Mouse (Mus musculus): Measurements from ENCODE around the gene Ndufb6. TPM values are rescaled to one million over a fixed set of nuclear protein-coding genes. Genes with fewer than 3 reads are reported as not detected.
A peak's percentile ranks its signal among the peaks of the same experiment; 100 is the strongest.
"Not testable (repeated sequence)": the region's sequence is repeated elsewhere in the genome, so short reads cannot be mapped to it uniquely, and the experiment has no call there.

Ndufb6 gene
- total RNA-seq (2021), result 100 to 1,000 TPM; 498 to 550 TPM
- long read RNA-seq, experiment 1, transcript Ndufb6-201 (4 exons, 659 nt), result major isoform, 537 of 540 reads
- long read RNA-seq, experiment 1, partial matches to known transcripts, result 2 of 540 reads
- long read RNA-seq, experiment 1, other reads (novel, unspliced or antisense), result 0 of 540 reads
- long read RNA-seq, experiment 2, transcript Ndufb6-201 (4 exons, 659 nt), result major isoform, 395 of 402 reads
- long read RNA-seq, experiment 2, partial matches to known transcripts, result 2 of 402 reads
- long read RNA-seq, experiment 2, other reads (novel, unspliced or antisense), result 2 of 402 reads

DNA sequence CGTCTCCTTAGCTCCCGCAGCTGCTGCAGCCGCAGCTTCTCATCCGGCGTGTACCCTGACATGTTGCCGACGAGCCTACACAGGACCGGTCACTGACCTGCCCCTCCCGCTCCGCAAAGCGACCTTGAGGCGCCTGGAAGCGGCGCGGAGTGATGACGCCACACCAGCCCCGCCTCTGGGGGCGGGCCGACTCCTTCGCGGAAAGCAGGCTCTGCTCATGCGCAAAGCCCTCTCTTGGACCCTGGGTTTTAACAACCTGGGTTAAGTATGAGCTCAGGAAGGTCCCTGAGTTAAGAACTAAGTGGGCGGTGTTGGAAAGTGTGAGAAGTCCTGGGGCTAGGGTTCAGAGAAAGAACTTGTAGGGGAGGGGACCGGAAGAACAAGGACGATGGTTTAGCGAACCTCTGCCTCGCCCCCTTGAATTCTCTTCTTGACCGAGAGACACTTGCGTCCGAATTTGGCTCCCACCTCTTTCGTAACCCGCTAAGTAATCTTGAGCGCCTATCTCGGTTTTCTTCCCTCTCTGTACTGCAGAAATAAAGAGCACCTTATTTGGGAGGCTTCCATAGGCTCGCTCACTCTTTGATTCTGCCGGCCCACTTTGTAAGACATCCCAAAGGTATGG lies at the start of gene Ndufb6:
Ndufb6 (minus strand) TSS at position 146 of the 625 bp plus-strand sequence.
- DNase-seq, result peak; percentile 94 to 96

DNA sequence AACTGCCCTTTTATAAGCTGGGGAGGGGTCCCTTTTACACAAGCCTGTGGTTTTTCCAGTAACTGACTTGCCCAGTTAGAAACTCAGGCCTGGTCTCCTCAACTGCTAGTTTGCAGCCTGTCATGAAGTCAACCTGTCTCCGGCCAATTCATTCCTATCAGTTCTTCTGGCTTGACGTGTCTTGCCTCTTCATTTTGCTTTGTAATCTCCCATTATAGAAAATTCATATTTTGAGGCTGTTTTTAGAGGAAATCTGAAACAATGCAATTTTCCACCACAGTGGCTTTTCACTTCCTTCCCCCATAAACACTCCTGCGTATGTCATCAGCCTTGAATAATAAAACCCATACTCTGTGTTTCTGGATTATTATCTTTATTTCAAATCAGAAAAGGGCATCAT lies 47.9 kb upstream of the Ndufb6 start:
- DNase-seq, result no peak

DNA sequence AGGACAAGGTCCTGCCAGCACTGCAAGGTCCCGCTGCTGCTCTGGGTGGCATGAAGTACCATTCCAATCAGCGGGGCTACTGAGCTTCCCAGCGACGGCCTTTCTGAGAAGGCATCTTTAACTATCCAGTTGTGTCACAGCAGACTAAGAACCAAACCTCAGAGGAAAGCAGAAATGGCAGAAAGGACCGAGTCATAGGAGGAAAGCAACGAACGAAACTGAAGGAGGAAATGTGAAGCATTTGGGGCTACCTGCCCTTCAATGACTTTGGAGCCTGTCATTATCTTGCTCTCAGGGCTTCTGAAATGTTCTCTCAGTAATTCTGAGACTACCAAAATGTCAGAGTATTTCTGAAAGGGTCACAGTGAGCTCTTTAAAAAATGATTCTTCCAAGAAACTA lies 45.4 kb upstream of the Ndufb6 start:
- DNase-seq, result no peak

DNA sequence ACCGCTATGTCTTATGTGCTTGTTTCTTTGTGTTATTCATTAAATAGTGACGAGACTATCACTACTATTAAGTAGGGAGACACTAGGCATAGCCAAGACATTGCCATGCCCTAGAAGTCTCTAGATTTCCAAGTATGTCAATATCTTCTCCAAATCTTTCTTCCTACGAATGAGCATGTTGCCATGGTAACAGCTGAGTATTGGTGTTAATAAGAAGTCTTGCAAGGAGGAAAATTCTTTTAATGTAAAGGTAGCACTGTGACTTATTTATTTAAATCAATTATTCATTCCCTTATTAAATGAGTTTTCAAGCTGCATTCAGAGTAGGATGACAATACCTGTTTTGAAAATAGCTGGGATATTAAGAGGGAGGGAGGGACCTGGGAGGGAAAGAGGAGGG lies 38.2 kb upstream of the Ndufb6 start:
- no peak for DNase-seq

DNA sequence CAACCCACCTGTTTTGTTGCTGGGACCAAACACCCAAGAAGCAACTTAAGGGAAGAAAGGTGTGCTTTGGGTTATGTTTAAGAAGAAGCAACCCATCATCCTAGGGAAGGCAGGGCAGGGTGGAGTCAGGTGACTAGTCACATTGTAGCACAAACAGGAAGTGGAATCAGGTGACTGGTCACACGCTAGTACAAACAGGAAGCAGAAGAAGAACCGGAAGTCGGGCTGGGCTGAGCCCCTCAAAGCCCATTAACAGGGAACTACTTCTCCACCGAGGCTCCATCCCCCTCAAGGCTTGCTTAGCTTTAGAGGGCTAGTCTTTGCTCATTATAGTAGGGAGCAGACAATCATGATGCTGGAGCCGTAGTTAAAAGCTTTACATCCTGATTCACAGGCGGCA lies 33.8 kb upstream of the Ndufb6 start:
- DNase-seq, result no peak

DNA sequence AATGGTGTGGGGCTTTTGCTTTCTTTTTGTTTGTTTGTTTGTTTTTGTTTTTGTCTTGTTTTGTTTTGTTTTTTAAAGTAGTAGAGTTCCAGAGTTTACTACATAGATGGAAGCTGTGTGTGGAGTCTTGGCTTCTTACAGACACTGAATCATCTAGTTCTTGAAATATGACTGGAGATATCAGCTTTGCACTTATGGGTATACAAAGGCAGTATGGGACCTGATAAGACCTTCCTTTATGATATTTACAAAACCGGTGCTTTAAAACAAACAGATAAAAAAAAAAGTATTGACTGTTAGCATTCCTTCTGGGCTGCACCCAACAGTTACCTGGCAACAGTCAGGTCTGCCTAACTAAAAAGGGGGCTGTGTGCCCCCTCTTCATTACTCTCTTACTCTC lies 33.0 kb upstream of the Ndufb6 start:
- no peak for DNase-seq

DNA sequence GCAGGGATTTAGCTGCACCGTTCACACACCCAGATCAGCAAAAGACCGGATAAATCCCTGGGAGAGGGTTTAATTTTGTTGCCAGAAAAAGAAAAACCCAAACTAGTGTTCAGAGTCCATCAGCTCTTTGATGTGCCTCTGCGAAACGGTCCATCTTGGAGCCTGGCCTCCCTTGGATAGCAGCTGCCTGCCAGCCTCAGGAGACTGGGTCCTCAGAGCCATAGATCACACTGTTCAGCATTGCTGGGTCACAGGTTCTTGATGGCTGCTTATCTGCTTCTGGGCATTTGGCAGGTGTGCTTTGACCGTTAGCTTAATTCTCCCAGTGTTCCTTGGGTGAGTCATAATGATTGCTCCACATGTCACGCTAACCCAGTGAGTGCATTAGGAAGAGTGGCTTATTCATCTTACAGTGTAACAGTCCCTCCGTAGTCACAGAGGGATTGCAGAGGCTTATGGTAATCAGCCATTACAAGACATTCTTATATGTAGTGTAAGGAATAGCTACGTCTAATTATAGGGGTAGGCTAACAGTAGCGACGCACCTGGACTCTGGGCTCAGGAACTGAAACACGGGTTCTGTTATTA lies 31.7 kb upstream of the Ndufb6 start:
- DNase-seq, result no peak

DNA sequence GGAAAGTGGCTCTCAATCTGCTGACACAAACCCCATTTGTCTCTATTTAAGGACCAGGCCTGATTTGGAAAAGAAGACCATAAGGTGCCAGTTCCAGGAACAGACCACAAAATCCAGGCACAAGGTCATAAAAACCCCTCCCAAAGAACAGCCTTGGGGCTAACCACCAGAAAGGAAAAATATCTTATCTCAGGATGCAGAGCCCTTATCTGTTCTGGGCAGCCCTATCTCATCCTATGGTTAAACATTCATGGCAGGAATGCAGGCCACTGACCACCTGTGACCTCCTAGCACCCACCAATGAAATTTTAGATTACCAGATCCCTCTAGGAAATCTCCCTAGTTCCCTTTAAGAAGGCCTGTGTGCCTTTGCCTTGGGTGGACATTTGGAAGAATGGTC lies 30.5 kb upstream of the Ndufb6 start:
- DNase-seq, result no peak

DNA sequence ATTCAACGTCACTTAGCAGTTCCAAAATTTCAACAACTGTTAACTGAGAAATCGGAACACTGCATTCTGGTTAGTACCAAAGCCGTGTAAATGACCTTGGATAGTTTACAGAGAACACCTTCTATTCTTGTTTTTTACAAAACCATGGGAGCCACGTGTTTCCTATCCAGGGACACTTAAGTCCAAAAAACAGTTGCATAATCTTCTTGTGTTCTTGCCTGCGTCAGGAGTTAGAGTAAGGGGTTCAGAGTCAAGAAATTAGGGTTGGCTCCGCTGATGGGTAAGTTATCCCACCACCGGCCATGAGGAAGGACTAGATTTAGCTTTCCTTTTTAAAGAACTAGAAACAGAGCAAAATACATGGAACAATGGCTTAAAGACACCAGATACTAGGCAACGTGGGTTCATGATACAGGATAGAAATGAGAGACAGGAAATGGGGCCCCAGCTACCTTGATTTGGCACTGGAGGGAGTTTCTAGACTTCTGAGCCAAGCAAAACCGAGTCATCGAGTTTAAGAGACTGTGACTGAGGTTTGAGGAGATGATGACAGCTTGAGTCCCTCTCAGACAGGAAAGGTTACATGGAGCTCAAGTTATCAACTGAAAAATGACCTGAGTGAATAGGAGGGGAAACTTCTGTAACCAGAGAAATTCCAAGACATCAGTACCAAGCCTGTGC lies 23.4 kb upstream of the Ndufb6 start:
- no peak for DNase-seq

DNA sequence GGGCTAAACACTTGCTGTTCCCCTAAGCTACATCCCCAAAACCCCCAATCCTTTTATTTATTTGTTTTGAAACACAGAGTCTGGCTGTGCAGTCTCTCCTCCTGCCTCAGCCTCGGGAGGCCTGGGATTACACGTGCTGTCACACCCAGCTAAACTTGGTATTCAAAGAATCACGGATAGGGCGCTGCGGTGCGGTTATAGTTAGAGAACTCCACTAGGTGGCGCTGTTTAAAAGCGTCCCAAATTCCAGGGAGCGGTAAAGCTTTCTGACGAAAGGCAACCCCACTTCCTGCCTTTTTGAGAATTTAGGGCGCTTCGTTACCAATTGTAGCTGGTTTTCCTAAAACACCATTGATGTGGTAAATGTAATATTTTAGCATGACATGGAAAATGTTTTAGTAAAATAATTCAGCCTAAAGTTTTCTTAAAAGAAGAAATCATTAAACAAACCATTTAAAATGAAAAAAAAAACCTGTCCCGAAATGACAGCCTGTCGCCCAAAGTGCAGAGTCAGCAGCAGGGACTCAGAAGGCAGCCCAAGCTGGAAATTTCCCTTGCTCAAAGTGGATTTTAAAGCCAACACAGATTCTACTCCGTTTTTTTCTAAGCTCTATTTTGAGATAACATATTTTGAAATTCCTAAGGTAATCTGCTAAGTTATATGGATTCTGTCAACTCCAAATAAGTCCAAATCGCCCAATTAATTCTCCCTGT lies 22.0 kb upstream of the Ndufb6 start:
- DNase-seq, result peak; percentile 72 to 85

DNA sequence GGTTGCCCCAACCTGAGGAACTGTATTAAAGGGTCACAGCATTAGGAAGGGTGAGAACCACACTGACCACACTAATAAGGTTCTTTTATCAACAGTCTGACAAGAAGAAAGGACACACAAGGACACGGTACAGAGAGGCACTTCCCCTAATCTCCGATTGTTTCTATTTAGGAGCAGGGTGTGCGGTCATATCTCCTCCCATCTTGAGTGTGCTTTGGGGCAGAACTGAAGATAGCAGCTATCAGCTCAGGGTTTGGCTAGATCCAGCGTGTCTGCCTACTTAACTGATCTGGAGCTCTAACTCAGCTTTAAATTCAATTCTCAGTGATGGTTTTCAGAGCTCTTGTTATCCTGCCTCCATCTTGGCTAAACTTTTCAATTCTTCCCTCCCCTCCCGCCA lies 19.9 kb upstream of the Ndufb6 start:
- no peak for DNase-seq

DNA sequence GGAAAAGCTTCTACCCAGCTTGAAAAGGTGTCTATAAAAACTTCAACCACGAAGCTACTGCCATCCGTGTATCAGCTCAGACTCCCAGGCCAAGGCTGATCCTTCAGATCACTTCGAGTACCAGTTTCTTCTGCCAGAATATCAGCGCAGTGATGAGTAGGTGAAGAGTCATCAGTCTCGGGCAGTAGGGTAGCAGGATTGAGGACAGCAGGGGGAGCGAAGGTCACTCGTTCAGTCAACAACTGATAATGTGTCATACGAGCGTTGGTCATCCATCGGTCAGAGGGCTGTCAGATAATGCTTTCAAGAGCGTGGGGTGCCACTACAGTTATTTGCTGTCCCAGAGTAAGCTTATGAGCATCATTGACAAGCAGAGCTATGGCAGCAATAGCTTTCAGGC lies 12.3 kb upstream of the Ndufb6 start:
- not testable (repeated sequence) for DNase-seq

DNA sequence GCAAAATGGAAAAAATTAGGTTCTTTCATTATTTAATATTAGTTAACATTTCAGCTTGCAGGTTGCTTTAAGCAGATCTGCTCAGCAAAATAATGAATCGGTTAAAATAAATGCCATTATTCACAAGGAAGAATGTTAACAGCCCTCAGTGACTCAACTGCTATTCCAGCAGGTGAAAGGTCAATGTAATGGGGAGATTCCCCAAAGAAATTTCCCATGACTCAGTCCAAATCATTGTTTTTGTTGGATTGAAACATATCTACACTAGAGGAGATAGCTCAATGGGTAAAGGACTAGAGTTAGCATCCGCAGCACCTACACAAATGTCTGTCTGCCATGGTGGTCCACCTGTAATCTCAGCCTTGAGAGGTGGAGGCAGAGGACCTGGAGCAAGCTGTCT lies 9.8 kb upstream of the Ndufb6 start:
- DNase-seq, result no peak

DNA sequence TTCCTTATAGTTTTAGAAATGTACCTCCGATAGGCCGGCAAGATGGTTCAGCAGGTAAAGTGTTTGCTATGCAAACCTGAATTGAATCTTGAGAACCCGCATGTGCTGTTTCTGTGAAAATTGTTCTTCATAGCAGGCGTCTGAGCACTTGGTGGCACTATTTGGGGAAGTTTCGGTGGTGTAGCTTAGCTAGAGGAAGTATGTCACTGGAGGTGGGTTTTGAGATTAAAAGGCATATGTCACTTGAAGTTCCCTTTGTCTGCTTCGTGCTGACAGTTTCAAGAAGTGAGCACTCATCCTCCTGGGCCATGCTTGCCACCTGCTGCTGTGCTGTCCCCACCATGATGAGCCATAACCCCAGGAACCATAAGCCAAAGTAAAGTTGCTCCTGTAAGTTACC lies 8.2 kb upstream of the Ndufb6 start:
- no peak for DNase-seq

DNA sequence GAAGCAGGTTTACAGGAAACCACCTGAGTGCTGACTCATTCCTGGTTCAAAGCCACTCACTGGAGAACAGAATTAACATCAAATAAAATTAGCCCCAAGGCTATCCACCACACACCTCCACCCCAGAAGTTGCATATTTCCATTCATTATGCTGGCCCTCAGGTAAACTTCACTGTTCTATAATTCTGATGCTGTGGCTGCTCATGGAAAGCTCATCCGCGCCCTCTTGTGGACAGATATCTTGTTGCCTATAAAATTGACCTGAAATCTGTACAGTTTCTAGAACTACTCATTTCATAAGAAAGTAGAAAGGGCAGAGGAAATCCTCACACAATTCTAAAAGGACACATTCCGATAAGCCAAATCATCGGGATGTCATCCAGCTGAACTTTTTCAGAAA lies 6.4 kb upstream of the Ndufb6 start:
- peak; percentile 56 to 84 for DNase-seq

DNA sequence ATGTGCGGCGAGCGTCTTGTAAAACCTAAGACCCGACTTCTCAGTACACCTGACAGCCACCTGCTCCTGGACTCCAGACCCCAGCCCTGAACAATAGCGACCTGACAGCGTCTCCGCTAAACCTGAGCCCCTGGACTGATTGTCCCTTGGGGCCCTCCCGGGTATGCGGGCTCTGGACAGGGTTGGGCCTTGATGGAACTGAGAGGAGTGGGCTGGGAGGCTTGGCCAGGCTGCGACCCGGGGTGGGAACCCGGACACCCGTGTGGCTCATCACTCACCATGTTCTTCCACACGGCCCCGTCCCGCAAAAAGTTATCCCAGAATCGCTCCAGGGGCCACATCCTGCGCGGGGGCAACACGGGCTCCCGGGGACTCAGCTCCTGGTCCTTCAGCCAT lies 343 bp downstream of the Ndufb6 start:
- no peak for DNase-seq

DNA sequence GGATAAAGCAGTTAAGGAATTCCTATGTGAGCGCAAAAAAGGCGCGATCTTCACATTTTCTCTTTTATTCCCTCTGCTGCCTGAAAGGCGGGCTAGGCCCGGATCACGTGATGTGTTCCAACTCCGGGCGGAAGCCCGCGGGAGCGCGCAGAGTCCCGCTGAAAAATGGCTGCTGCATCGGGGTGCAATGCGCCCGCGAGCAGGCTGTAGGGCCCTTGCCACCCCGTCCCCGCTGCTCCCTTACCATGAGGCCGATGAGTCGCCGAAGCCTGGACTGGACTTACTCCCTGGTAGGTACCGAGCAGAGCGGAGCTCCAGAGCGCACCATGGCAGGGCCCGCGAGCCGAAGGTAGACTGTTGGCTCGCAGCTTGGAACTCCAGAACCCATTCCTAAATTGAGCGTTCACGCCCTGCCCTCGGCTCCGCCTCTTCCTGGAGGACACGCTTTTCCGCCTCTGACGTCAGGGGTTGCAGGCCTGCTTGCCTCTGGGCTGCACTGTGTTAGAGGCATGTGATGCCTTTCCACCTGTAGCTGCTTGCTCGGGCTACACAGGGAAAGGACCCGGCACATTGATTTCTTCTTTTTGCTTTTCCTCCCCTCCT lies 9.7 kb downstream of the Ndufb6 start, which contains the start of the genes Smim27 and Topors:
Smim27 (plus strand) TSS at position 150 of the 603 bp plus-strand sequence.
Topors (minus strand) TSS at position 421 of the 603 bp plus-strand sequence.
- peak; percentile 98 for DNase-seq

DNA sequence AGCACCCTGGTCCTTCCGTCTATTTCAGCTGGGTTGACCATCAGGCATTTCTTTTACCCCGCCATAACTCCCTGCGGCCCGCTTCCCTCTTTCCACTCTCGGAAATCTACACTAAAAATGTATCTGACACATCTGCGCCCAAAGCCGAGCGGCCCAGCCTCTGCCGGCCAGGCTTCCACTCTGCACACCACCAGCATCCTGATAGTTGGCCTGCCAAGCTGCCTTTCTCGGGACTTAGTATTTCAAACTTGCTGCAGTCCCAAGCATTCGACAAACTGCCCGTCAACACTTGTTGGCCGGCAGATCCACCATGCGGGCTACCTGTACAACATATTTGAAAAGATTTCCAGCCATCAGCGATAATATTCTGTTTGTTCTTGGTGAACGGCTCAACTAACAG lies 10.4 kb downstream of the Ndufb6 start:
- DNase-seq, result no peak

DNA sequence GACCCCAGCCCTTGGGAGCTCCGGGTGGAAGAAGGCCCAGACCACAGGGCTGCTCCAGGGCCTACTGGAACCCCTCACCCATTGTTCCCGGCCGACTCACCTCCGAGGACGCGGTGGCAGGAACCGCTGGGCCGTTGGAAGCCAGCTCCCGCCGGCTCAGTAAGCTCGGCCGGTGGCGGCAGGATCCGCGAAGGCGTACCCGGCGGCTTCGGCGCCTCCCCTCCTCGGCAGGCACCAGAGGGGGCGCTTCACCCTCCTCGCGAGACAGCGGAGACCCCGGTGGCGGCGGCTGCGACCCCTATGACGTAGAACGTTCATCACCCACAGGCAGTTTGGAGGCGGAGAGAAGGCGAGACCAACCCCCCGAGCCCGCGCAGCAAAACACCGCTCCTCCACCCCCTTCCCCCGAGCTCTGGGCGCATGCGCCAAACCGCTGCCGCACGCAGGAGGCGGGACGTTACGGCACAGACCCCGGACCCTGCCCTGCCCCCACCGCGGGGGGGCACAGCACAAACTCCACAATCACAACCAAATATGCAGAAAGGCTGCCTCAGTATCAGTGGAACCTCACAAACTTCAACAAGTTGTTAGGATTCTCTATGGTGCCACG lies 10.9 kb downstream of the Ndufb6 start:
- DNase-seq, result peak; percentile 94

DNA sequence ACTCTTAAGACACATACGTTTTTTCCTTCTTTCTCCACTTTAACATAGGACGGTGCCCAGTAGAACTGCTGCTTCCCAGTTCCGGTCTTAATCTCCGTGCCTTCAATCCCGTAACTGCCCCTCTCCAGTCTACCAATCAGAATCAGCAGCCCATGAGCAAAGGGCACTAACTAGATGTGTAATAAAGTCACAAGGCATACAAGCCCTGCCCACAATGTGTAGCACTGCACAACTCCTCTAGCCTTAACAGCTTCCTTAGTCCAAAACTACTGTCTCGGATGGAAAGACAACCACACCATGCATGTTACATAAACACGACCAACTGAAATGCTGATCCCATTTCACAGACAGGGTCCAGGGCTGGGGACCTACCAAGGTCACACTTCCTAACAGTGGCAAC lies 11.5 kb downstream of the Ndufb6 start:
- DNase-seq, result peak in 1 of 2 experiments; percentile 7

DNA sequence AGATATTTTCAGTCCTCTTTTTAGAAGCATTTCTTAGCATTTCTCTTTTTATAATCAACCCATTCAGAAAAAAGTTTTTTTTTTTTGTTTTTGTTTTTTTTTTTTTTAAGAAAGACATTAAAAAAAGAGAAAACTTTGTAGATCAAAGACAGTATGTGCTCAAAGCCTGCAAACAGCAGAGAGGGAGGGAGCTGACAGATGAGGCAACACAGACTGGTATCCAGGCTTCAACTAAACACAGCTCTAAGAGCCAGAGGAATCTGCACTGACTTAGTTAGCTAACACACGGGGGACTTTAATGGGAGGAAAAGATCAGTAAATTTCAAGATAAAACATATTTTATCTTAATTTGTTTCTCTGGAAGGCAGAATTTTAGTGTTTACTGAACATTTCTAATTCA lies 14.9 kb downstream of the Ndufb6 start:
- no peak for DNase-seq

All from heart, adult 18-20 months (tissue).